Mouse (Mus musculus) mouse trophoblast stem cell (cell line): ENCODE data around the gene Arrdc2.

ENCODE experiments used
- in situ Hi-C, 2 experiments: fragments of 300-500 bp; cut with MseI, MboI; formaldehyde crosslinking; loops; 2 replicates in 1 of 2; 3 replicates in 1 of 2; pipeline ENCODE4 v1.15.1; 2025

The Arrdc2 gene

DNA sequence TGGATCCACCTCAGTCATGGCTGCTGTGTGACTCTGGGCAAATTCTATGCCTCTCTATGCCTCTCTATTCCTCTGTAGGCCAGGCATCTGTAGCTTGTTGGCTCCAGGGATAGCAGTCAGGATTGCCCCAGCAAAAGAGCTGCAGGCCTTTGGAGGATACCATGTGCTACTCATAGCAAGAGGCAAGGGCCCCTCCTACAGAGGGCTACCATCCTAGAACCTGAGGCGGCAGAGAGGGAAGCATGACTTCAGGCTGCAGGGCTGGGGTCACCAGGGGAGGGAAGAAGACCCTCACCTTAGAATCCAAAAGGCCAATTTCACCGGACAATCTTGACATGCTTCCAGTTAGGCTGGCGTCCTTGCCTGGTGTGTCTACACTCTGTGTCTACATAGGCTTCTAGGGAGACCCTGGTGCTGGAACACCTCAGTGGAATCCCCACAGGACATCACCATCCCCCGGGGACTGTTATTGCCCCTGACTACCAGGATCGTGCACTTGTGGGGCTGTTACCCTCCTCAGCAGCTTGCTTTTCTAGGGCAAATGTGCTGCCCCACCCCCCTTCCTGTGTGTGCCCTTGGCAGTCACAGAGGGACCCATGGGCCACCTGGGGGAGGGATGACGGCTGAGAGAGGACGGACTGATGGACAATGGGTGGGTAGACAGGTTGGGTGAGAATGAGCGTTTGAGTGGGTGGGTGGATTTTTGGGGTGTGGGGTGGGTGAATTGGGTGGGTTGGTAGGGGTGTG is 30.4 kb downstream of the Arrdc2 start:
- in situ Hi-C loops: no loop called here

DNA sequence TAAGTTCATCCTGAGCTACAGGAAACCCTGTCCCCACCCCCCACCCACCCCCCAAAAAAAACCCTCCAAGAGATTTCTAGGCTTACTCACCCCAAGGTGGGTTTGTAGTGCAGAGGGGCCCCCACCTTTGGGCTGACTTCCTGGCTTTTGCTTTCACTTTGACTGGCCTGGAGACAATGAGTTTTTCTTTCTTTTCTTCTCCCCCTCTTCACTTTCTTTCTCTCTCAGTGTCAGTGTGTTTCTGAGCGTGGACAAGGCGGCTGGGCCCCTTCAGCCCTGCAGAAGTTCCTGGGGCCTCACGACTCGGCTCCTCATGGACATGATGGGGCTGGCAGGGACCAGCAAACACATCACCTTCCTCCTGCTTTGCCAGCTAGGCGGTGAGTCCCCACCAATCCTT is 31.3 kb downstream of the Arrdc2 start, which contains the start of gene Il12rb1:
Gene Il12rb1 (plus strand): TSS at position 211 of the 400 bp plus-strand sequence.
- in situ Hi-C loops: no loop called here

- in situ Hi-C loops: no loop called here
Observed at GRCm38 (mm10) chr8:70807304-70807703, 32.2 kb downstream of the Arrdc2 start.

DNA sequence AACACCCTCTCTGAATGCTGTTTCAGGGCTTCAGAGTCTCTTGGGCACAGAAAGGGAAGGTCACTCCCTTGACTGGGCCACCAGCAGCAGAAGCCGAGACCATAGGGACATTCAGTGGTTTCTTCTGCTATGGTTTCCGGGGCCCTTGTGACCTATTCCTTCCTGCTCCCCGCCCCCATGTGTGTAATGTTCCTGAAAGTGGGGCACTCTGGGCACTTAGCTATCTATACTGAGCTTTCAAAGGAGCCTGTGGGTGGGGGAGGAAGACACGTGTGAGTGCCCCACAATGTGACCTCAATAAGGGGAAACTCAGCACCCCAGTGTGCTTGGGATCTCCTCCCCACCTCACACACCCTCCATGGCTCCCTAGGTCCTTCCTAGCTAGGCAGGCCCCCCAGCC is 33.0 kb downstream of the Arrdc2 start:
- in situ Hi-C loops: no loop called here

GRCm38 (mm10) chr8:70804481-70805206 is 34.9 kb downstream of the Arrdc2 start, which contains the start of gene Mast3:
Gene Mast3, minus strand, starts transcription at chr8:70805054.
- in situ Hi-C loops: no loop called here

DNA sequence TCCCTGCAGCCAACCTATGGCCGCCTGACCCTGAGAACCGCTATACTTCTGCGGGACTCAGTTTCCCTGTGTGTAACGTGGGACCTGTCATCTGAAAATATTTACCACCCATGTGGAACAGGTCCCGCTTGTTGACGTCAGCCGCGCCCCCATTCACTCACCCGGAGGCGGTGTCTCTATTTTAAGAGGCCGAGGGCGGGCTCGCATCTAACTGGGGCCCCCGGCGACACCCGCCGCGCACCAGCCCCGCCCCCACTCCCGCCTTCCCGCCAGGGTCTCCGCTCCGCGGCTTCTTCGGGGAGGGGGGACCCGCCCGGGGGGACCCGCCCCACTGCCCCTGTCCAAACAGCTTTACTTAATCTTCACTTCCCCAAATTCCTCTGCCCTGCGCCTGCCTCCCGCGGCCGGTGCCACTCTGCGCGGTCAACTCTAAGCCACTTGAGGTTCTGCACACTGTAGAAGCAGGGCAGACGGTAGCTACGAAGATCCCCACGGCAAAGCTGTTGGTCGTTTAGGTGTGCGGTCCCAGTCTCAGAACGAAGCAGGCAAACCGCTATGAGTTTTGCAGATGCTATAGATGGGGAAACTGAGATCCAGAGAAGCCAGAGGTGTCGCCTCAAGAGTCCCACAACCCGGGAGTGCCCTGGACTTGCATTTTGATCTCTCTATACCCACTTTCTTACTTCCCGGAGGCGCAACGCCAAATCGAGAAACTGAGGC is 35.6 kb downstream of the Arrdc2 start:
- in situ Hi-C loops: no loop called here

GRCm38 (mm10) chr8:70802786-70803510 is 36.6 kb downstream of the Arrdc2 start:
- in situ Hi-C loops: no loop called here

DNA sequence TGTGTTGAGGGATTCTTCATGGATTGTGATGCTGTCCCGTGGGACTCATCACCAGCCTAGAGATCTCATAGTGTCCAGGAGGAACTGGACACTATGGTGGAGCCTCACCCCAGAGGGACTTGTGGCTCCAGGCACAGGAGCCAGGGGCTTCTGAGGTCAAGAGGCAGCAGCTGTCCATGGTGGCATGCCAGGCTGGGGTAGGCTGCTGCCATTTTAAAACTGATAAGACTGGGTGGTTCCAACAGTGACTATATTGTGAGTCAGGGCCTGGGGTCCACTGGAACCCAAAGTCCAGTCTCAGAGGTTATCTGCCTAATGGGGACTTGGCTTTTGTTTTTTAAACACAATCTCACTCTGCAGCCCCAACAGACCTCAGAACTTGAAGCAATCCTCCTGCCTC is 37.7 kb downstream of the Arrdc2 start:
- in situ Hi-C loops: no loop called here

DNA sequence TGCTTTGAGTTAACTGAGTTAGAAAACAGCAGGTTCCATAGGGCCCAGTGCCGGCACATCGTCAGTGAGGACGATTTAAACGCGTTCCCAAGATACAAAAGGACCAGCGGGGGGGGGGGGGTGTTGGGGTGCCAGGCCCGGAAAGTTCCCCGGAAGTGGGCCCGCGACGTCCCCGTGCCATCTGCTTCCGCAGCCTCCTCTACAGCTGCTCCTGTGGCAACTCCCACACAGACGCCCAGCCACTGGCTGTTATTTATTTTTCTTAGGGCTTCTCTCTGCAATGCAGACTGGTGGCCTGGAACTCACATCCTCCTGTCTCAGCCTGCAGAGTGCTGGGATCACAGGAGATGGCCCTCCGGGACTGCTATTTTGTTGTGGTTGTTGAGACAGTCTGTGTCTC is 38.4 kb downstream of the Arrdc2 start:
- in situ Hi-C loops: no loop called here

DNA sequence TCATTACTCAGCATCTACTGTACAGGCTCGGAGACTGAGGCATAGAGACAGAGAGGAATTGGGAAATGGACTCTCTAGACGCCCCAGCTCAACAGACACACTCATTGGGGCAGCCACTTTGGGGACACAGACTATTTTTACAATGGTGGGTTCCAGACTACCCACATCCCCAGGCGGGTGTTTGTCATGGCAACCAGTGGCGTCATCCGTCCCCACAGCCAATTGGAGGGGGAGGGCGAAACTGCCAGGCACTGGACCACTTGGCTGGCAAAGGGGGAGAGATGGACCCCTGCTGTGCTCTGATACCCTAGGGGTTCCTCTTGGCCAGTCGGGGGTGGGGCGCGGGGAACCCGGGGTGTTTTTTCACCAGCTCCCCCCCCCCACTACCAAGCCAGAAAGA is 38.9 kb downstream of the Arrdc2 start:
- in situ Hi-C loops: no loop called here

- in situ Hi-C loops: no loop called here
Observed at GRCm38 (mm10) chr8:70798281-70798680, 41.2 kb downstream of the Arrdc2 start.

- in situ Hi-C loops: no loop called here
Observed at GRCm38 (mm10) chr8:70797081-70798070, 42.1 kb downstream of the Arrdc2 start.

DNA sequence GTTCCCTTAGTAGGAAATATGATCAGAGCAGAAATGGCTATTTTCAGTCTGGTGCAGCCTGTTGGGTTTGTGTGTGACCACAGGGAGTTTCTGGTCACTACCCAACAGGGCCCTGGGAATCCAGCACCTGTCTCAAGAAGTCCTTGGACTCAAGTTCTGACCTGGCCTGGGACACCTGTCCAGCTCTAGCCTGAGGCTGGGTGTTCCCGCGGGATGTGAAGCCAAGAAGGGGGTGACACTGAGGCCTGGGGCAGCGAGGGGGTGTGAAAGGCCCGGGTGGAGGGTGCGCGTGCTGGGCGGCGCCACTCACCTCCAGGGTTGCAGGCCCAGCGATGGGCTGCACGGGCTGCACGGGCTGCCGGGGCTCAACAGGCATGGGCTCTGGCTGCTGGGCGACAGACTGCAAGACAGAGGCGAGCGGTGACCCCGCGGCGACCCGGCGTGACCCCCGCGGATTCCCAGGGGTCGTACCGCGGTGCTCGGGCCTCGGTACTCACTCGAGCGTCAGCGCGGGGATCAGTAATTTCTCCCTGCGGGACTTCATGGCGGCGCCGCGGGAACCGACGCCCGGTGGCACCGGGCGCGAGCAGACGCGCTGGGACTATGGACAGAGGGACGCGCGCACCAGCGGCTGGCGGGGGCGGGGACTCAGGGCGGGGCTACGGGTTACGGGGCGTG is 43.0 kb downstream of the Arrdc2 start:
- in situ Hi-C loops: no loop called here

GRCm38 (mm10) chr8:70795370-70795769 is 44.1 kb downstream of the Arrdc2 start:
- in situ Hi-C loops: no loop called here

DNA sequence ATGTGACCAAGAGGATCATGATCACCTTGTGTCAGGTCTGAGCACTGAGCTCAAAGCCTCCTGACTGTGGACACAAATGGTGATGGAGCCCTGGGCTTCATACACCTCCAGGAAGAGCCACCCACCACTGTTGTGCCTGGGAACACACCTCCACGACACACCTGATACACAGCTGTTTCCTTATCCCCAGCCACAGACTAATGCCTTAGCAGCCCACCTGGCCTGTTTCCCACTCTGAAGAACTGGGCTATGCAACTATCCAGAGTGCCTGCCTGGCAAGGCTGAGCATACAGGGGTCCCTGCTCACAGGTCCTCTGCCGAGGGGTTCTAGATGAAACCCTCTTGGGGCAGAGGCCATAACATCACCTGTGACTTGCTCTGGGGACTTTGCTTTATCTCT is 45.3 kb downstream of the Arrdc2 start:
- in situ Hi-C loops: no loop called here

- in situ Hi-C loops: no loop called here
Observed at GRCm38 (mm10) chr8:70792700-70793099, 46.8 kb downstream of the Arrdc2 start.

DNA sequence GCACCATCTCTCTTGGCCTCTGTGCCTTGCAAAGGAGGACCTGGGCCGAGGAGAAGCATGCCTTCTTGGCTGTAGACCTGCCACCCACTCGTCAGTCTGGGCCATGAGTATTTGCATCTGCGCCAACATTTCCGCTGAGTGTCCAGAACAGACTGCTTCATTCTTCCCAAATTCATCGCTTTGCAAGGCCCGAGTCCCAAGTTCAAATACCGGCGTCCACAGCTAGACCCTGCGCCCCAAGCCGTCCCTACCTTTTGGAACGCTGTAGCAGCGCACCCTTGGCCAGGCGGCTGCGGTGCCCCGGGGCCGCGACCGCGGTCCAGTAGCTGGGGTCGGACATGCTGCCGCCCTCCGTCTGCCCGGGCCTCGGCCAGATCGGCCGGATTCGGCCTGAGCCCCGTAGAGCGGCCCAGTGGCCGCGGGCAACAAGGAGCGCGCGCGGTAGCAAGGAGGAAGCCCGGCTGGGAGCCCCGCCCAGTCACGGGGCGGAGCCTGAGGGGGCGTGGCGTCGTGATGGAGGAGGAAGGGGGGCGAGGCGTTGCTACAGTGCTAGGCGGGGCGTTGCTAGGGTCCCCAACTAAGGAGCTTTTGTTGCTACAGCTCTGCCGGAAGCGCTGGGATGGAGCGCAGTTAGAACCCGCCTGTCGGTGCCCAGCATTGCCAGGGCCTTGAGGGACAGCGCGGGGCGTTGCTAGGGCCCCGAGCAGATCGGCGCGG is 47.4 kb downstream of the Arrdc2 start:
- in situ Hi-C loops: no loop called here

DNA sequence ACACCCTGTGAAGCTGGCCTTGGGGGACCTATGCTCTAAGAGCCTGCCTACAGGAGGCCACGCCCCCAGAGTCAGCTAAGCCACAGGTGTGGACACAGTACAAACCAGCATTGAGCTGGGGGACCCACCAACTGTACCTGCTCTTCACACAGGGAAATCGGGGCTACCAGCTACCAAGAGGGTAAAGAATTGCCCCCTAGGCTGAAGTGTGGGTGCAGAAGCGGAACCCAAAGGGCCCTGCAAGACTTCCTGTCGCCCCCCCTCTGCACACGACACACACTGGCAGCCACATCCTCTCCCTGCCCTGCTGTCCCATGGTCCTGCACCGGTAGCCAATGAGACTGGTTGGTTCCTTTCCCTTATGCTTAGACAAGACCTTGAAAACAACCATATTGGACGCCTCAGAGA is 48.2 kb downstream of the Arrdc2 start:
- in situ Hi-C loops: no loop called here

GRCm38 (mm10) chr8:70790846-70791245 is 48.7 kb downstream of the Arrdc2 start:
- in situ Hi-C loops: no loop called here
